Mouse (Mus musculus) neural tube, embryonic 11.5 days (tissue): ENCODE data around the gene Axl. TPM values are rescaled to one million over a fixed set of nuclear protein-coding genes. Genes with fewer than 3 reads are reported as not detected.

Experiments
- microRNA-seq: library from miRNA; unstranded; fragments of <30 nt; microRNA quantifications from one replicate; pipeline ENCODE4, GENCODE M21; 2016
- polyA plus RNA-seq: library from polyadenylated mRNA; unstranded; fragments of >200 nt; fragmentation: Nextera tagmentation; extraction: Ambion mirVana; gene quantifications from 2 replicates; pipeline ENCODE4 v1.2.1, GENCODE M21; 2014

Axl gene
- polyA plus RNA-seq, 1 experiment from 2014 or later: 29.9 TPM

Small RNA genes lying within 50 kb of the gene (microRNA-seq; reads per million reads assigned to microRNA genes)
- not detected for gene Gm24865

Other genes starting within 250 kb of the Axl start
- not detected in 2 replicates for gene Ceacam2, start 248.8 kb downstream of the Axl start, polyA plus RNA-seq
- gene Erich4, start 172.8 kb downstream of the Axl start, polyA plus RNA-seq: not detected in 2 replicates
- gene Dmac2, start 169.3 kb downstream of the Axl start, polyA plus RNA-seq: 22.4 and 23.2 TPM in 2 replicates
- gene B3gnt8, start 162.1 kb downstream of the Axl start, polyA plus RNA-seq: 0.88 and 1.7 TPM in 2 replicates
- gene Bckdha, start 129.7 kb downstream of the Axl start, polyA plus RNA-seq: 38.2 and 43.2 TPM in 2 replicates
- gene Exosc5, start 129.5 kb downstream of the Axl start, polyA plus RNA-seq: 49.8 and 54.4 TPM in 2 replicates
- gene Tmem91, start 113.5 kb downstream of the Axl start, polyA plus RNA-seq: 1.6 and 1.7 TPM in 2 replicates
- gene B9d2, start 107.9 kb downstream of the Axl start, polyA plus RNA-seq: 33.4 and 37.2 TPM in 2 replicates
- 1.2 and 1.6 TPM in 2 replicates for gene Tgfb1, start 101.7 kb downstream of the Axl start, polyA plus RNA-seq
- gene Ccdc97, start 69.6 kb downstream of the Axl start, polyA plus RNA-seq: 35.7 and 39.5 TPM in 2 replicates
- 70.2 and 74.4 TPM in 2 replicates for gene Hnrnpul1, start 33.9 kb downstream of the Axl start, polyA plus RNA-seq
- 3.2 and 3.3 TPM in 2 replicates for gene Cyp2s1, start 28.2 kb upstream of the Axl start, polyA plus RNA-seq
- not detected in 2 replicates for gene Cyp2b10, start 108.9 kb upstream of the Axl start, polyA plus RNA-seq